Mouse (Mus musculus): ENCODE data around the gene Map4k2.
A peak's percentile ranks its signal among the peaks of the same experiment; 100 is the strongest.
"Not testable (repeated sequence)": the region's sequence is repeated elsewhere in the genome, so short reads cannot be mapped to it uniquely, and the experiment has no call there.

Gene Map4k2

DNA sequence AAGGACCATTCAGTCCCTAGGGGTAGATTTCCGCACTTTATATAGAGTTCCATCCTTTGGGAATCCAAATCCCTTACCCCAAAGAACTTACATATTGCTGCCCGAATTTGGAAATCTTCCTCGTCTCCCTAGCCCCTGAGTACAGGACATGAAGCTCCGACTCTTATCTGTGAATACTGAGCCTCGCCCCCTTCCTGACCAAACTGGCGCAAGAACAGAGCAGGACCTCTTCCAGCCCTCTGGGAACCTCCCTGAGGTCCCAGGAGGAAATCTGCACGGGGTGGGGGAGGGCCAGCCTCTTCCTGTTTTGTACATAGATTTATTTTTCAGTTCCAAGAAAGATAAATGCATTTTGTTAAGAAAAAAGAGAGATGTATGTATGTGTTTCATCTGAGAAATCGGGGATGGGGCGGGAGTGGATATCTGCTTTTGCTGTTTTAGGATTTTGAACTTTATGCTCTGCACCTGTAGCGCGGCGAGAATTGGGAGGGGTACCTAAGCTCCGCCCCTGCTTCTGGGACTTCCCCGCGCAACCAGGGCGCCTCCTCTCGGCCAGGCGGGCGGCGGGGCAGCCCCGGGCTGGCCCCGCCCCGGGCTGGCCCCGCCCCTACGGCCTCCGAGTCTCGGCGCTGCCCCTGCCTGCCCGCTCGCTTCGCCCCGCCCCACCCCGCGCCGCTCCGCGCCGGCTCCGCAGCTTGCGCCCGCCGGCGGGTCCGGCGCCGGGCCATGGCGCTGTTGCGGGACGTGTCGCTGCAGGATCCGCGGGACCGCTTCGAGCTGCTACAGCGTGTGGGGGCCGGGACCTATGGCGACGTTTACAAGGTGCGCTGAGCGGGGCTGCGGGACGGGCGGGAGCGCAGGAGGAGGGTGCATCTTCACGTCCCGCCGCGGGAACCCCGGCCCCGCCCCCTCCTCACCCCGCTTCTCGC, at the start of gene Map4k2:
Map4k2 (plus strand) TSS at position 612 of the 929 bp plus-strand sequence.
- peak; percentile 91 for DNase-seq

DNA sequence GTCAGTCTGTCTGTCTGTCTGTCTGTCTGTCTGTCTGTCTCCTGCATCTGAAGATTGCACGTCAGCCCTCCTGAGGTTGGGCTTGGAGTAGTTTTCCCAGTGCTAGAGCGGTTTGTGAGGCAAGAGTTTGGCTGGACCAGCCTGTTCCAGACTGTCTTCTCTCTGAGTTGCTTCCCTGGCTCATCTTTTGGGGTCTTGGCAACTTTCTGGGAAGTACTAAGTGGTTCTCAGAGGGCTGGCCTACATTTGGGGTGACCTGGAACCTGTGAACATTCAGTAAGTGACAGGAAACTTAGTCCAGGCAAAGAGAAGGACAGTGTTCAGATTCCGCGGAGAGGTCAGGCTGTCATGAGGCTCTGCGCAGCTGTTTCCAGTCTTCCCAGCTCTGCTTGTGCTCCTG, 48.7 kb upstream of the Map4k2 start:
- no peak for DNase-seq

DNA sequence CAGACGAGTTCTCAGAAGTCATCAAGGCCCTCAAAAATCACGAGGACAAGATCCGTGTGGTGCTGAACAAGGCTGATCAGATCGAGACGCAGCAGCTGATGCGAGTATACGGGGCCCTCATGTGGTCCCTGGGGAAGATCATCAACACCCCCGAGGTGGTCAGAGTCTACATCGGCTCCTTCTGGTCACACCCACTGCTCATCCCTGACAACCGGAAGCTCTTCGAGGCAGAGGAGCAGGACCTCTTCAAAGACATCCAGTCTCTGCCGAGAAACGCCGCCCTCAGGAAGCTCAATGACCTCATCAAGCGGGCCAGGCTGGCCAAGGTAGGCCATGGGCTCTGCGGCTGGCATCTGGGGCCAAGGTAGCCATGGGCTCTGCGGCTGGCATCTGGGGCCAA, 46.6 kb upstream of the Map4k2 start:
- DNase-seq, result no peak

DNA sequence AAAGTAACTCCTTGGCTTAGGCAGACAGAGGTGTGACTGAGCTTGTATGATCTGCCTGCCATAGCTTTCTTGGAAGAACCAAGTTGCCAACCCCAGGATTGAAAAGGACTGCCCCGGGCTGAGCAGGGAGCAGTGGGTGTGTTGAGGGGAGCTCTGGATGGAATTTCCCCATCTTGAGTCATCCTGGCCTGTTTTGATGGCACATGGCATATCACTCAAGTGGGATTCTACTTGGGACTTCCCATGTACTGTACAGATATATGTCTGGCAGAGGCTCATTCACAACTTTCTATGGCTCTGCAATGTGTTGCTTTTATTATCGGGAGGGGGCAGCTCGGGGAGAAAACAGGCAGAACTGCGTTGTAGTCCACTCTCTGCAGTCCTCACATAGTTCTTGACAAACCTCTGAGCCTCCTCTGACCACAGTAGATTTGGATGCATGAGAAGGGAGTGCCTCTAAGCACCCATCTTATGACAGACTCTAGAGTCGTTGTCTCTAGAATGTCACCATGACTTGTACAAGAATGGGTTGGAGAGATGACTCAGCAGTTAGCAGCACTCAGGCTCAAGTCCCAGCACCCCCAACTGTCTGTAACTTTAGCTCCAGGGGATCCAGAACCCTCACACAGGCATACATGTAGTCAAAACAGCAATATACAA, 44.3 kb upstream of the Map4k2 start:
- no peak for DNase-seq

DNA sequence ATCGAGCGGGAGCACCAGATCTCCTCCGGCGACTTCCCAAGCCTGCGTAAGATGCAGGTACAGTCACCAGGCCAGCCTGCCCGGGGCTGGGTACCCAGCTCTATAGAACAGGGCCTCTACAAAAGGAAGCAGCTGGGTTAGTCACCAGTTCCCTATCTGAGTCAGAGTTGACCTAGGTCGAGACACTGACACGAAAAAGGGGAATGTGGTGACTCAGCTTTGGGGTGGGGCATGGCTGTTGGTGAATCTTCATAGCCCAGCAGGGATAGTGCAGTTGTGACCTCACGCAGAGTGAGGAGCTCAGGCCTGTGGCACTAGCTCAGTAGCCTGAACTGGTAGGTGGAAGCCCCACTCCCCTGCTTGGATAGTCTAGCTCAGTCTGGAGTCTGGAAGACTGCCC, 43.3 kb upstream of the Map4k2 start:
- DNase-seq, result no peak

DNA sequence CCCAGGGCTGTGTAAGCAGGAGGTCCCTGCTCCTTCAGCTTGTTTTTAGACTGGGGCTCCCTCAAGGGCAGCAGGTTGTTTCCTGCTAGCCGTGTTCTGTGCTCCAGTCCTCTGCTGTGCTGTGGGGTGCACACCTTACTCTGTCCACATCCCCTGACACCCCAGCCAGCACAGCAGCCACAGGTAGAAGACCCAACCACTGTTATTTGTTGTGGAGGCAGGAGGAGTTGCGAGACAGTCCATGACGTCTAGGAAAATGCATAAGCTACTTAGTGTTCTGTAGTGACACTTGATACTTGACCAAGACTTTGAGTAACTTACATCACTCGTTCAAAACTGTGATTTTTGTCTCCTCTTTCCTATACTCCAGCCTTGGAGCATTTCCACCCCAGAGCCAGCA, 41.9 kb upstream of the Map4k2 start:
- DNase-seq, result no peak

DNA sequence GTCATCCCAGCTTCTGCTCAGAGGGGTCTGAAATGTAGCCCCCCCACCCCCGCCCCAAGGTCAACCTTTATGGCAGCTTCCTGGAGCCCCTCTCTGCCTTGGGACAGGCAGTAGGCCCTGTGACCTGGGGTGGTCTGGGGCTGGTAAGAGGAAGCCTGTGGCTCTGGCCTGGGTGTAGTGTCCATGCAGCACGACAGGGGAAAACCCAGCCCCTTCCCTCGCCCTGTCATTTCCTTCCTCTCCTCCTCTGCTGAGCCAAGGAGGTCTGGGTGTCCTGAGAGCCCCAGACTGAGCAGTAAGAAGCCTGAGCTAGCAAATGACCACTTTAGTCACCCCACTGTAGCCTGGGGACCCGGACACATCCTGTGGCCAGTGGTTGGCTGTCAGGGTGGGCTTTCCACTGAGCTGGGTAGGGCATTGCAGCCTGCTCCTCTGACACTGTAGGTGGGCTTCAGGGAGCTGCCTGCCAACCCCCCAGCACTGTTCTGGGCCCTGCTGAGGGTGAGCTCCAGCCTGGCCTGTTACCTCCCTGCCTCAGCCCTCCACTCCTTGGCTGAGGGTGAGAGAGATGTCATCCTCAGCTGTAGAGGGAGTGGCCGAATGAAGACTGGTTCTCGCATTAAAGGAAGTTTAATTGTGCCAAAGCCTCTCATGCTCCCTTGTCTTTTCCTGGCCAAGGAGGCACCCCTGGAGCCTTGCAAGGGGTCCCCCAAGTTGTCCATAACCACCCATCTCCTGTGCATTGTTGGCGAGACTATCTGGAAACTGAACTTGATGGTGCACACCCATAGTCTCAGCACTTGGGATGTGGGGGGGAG, 41.3 kb upstream of the Map4k2 start:
- DNase-seq, result no peak

DNA sequence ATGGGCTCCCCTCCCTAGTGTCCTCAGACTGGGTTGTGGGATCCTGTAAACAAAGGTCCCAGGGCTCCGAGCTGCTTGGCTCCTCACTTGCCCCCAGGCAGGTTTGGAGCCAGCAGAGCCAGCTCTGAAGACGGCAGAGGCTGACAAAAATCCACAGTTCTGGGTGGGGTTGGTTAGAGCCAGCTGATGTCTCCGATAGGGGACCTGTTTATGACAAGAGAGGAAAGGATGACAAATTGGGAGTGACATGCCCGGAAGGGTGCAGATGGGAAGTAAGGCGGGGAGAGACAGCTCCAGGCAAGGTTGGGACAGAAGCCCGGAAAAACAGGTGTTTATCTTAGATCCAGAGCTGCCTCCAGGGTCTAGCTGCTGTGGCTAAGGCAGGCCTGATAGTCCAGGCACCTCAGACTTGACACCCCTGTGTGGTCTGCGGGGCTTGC, 40.5 kb upstream of the Map4k2 start:
- peak; percentile 65 for DNase-seq

DNA sequence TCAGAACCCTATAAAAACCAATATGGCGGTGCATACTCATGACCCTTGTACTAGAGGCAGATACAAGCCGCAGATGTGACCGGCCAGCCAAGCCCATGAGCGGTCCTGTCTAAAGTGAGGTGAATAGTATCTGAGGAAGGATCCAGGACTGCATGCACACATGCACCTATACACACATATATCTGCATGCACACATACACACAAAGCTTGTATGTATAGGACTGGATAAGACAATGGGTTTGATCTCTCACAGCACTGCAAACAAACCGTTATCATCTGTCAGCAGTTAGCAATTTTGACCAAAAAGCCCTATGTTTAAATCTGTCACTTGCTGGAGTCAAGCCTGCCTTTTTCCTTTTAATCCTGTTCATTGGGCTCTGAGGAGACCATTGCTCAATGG, 38.8 kb upstream of the Map4k2 start:
- DNase-seq, result no peak

DNA sequence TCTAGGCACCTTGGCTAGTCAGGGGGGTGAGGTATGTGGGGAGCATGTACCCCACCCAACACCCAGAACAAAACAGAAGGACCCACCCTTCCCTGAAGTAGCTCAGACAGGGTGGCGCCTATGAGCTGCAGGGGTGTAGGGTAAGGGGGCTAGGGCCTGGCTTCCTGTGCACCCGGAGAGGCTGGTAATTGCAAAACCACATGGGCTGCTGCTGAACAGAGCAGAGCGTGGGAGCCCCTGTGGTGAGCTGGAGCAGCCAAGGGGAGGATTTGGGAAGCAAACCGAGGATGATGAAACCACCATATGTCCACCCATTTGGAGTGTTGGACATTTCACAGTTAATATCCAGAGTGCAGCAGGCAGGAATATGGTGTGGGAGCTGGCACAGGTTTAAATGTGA, 38.4 kb upstream of the Map4k2 start:
- DNase-seq, result no peak

DNA sequence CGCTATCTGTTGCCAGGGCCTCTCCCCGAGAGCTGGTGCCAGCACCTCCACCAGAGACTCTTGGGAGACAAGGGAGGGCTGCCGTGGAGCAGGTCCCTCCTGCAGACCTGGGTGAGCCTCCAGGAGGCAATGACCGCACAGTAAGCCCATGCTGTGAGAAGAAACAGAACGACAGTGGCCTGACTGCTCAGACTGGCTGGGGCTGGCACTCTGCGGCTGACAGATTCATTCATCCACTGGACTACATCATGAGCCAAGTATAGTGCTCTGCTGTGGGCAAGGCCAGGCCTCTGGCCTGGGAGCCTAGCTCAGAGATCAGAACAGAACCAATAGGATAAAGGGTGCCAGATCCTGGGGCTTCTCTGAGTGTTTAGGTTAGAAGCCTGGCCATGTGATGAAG, 37.1 kb upstream of the Map4k2 start:
- DNase-seq, result no peak

DNA sequence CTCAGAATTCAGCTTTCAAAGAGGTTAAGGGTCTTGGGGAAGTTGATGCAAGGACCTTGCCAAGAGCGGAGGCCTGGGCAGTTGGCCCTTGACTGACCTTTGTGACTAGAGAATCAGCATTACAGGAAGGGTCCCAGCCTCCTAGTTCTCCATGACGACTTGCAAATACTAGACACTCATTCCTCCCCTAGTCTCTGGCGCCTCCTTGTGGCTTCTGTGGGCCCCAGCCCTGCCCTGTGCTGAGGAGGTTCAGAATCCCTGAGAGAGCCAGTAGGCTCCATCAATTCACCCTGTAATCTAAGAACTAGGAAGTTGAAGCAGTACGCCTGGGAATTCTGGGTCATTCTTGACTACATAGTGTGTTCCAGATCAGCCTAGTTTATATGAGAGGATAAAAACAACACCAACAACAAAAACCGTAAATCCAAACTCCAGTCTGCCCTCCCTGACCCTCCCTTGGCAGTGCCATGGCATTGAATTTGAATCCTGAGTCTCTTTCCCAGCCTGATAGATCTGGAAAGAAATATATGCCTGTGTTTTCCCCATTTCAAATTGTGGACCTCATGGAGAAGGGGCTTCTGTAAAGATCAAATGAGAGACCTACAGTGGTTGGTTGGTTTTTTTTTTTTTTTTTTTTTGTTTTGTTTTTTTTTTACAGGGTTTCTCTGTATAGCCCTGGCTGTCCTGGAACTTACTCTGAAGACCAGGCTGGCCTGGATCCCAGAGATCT, 36.0 kb upstream of the Map4k2 start:
- peak; percentile 96 for DNase-seq

DNA sequence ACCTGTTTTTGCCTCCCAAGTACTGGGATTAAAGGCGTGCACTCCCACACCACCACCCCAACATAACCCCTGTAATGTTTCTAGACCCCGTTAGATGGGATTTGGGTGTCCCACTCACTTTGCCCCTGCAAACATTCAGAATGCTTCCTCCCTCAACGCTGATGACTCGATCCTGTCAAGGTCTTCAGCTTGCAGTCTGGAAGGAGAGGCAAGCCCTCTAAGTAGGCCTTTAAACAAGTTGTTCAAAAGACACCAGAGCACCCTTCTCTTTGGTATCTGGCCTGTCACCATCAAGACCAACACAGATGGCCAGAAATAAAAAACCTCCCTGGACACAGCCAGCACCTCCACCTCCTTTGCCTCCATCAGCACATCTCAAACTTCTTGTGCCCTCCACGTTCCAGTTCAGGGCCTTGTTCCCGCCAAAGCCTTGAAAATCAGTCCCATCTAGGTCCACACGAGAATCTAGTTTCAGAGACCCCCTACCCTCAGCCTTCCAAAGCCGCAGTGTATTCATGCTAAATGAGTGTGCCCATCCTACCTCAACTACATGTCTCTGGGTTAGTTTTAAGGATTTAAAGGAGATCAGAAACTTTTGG, 35.3 kb upstream of the Map4k2 start:
- no peak for DNase-seq

DNA sequence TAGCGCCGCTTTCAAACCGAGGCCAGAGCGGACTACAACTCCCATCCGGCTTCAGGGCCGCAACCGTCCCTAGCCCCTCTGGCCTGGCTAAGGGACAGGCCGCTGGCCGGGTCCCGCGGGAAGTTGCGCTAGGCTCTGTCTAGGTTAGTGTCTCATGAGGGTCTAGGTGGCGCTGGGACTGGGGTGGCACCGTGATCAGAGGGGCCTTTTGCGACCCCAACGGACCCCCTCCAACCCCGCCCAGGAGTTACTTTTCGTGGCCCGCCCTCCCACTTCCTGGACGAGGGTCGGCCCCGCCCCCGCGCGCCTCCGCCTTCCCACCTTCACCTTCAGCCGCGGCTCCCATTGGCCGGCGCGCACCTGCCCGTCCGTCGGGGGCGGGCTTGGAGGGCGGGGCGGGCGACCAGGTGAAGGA, 34.8 kb upstream of the Map4k2 start, which contains the start of gene Cdc42bpg:
Cdc42bpg (plus strand) TSS at position 320 of the 415 bp plus-strand sequence.
- peak; percentile 92 for DNase-seq

DNA sequence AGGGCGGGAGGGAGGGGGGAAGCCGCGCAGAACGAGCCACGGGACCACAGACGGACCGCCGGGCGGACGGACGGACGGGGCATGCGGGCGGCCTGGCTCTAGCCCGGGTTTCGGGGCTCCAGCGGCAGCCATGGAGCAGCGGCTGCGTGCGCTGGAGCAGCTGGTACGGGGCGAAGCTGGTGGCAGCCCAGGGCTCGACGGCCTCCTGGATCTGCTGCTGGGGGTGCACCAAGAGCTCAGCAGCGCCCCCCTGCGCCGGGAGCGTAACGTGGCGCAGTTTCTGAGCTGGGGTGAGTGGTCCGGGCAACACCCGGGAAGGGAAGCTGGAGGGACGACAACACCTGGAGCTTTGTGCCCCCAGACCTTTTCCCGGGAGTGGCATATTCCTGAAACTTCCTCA, 34.3 kb upstream of the Map4k2 start:
- peak; percentile 89 for DNase-seq

DNA sequence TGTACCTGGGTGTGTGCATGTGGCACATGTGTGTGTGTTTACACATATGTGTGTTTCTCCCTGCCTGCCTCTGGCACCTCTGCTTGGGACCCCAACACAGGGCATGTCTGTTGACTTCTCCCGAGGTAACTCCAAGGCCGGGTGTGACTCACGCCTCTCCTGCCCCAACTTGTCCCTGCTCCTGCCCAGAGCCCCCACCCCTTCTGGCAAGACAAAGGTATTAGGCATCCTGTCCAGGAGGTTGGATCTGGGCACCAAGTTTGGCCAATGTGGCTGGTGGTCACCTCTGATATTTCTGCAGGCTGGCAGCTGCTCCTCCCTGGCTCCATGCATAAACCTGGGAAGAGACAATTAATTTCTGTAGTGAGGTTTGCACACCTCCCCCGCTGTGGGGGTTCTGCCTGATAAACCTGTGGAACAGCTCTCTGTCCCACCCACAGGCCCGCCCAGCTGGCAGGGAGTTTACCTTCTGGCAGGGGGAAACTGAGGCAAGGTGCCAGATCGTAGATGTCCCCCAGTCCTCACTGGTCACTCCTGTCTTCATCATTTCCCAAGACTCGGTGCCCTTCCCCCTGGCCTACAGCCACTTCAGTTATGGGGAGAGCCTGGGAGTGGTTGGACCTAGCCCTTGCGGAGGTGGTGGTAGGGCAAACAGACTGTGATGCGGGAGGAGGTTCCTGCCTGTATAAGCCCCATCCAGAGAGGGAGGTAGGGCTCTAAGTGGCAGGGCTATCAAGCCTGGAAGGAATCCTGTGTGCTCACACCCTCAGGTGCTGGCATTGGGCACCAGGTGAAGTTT, 33.0 kb upstream of the Map4k2 start:
- DNase-seq, result peak; percentile 57

DNA sequence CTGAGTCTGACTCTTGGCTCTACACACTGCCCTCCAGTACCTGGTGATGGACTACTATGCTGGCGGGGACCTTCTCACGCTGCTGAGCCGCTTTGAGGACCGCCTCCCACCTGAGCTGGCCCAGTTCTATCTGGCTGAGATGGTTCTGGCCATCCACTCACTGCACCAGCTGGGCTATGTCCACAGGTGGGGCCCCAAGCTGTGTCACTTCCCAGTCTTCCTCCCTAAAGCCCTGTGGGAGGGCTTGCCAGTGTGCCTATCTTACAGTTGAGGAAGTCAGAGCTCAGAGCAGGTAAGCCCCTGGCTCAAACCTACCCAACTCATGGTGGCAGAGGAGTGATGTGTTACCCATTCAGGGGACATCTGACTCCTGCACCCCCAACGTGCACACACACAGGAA, 30.8 kb upstream of the Map4k2 start:
- DNase-seq, result no peak

DNA sequence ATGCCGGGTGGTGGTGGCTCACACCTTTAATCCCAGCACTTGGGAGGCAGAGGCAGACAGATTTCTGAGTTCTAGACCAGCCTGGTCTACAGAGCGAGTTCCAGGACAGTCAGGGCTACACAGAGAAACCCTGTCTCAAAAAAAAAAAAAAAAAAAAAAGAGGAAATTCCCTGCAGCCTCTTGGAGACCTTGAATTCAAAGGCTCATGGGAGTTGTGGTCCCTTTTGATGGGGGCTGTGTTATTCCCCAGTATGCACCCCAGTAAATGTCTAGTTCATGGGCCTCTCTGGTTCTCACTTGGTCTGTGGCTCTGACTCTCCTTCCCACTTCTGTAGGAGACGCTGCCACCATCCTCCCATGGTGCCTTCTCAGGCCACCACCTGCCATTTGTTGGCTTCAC, 29.2 kb upstream of the Map4k2 start:
- DNase-seq, result not testable (repeated sequence)

DNA sequence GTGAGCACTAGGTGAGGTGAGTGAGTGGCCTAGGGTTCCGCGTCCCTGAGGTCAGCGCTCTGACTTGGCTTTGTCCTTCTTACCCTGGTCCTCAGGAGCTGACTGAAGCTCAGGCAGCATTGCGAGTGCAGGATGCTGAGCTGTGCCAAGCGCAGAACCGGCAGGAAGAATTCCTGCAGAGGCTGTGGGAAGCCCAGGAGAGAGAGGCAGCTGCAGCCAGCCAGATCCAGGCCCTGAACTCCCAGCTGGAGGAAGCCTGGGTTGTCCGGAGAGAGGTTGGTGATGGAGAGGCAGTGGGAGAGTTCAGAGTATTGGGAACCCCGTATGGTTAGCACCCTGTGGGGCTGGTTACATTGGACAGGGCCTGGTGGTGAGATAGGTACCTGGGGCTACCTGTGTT, 27.1 kb upstream of the Map4k2 start:
- DNase-seq, result no peak

DNA sequence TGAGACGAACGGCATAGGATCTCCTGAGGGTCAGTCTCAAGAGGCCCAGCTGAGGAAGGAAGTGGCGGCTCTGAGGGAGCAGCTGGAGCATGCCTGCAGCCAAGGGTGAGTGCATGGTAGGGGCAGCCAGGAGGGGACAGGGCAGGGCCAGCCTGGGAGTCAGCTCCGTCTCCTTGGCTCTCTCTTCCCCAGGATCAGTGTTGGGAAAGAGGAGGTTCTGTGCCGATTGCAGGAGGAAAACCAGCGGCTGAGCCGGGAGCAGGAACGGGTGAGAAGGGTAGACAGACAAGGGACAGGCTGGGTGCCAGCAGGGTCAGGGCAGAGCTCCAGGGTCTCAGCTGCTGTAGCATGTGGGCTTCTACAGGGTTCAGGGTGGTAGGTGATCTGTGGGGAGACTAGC, 26.4 kb upstream of the Map4k2 start:
- DNase-seq, result peak; percentile 64

DNA sequence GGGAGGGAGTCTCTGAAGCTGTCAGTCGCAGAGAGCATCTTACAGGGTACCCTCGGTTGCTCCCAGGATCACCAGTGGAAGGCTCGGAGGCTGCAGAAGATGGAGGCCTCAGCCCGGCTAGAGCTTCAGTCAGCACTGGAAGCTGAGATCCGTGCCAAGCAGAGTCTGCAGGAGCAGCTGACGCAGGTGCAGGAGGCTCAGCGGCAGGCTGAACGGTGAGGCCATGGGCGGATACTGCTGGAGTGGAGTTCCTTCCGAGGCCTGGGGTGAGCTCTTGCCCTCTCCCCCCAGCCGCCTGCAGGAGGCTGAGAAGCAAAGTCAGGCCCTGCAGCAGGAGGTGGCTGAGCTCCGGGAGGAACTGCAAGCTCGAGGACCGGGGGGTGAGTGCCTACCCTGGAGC, 25.4 kb upstream of the Map4k2 start:
- DNase-seq, result no peak

Data from lung, postnatal 14 days (tissue).